Mouse (Mus musculus): ENCODE data around the gene Ltb4r2. TPM values are rescaled to one million over a fixed set of nuclear protein-coding genes. Genes with fewer than 3 reads are reported as not detected.
"Not testable (repeated sequence)": the region's sequence is repeated elsewhere in the genome, so short reads cannot be mapped to it uniquely, and the experiment has no call there.

The Ltb4r2 gene
- total RNA-seq, 1 experiment from 2014 or later = 0.10 TPM

GRCm38 (mm10) chr14:55734869-55735268, 26.4 kb upstream of the Ltb4r2 start:
- no peak for ATAC-seq (replicated peaks; ENCODE audit: insufficient number of reproducible peaks, low FRiP score, low TSS enrichment, poor library complexity, severe bottlenecking)

GRCm38 (mm10) chr14:55735334-55735733, 25.9 kb upstream of the Ltb4r2 start:
- no peak for ATAC-seq (replicated peaks; ENCODE audit: insufficient number of reproducible peaks, low FRiP score, low TSS enrichment, poor library complexity, severe bottlenecking)

GRCm38 (mm10) chr14:55735758-55736157, 25.5 kb upstream of the Ltb4r2 start:
- ATAC-seq (replicated peaks; ENCODE audit: insufficient number of reproducible peaks, low FRiP score, low TSS enrichment, poor library complexity, severe bottlenecking) = peak; percentile 48; the same call in 1 of the 2 replicates

GRCm38 (mm10) chr14:55737086-55737687, 24.0 kb upstream of the Ltb4r2 start:
- ATAC-seq (replicated peaks; ENCODE audit: insufficient number of reproducible peaks, low FRiP score, low TSS enrichment, poor library complexity, severe bottlenecking) = no peak

GRCm38 (mm10) chr14:55743711-55744110, 17.5 kb upstream of the Ltb4r2 start:
- ATAC-seq (replicated peaks; ENCODE audit: insufficient number of reproducible peaks, low FRiP score, low TSS enrichment, poor library complexity, severe bottlenecking) = peak; percentile 84

GRCm38 (mm10) chr14:55745180-55745860, 15.9 kb upstream of the Ltb4r2 start, which contains the start of the genes Dhrs1 and Nop9:
Gene Dhrs1 (minus strand): TSS chr14:55745690.
Gene Nop9 (plus strand): TSS chr14:55745693.
- peak; percentile 73 for ATAC-seq (replicated peaks; ENCODE audit: insufficient number of reproducible peaks, low FRiP score, low TSS enrichment, poor library complexity, severe bottlenecking)

- ATAC-seq (replicated peaks; ENCODE audit: insufficient number of reproducible peaks, low FRiP score, low TSS enrichment, poor library complexity, severe bottlenecking) = no peak
Measured at GRCm38 (mm10) chr14:55745861-55746237, 15.4 kb upstream of the Ltb4r2 start.

GRCm38 (mm10) chr14:55747051-55747847, 14.0 kb upstream of the Ltb4r2 start:
- ATAC-seq (replicated peaks; ENCODE audit: insufficient number of reproducible peaks, low FRiP score, low TSS enrichment, poor library complexity, severe bottlenecking) = no peak

GRCm38 (mm10) chr14:55757566-55757965, 3.7 kb upstream of the Ltb4r2 start:
- no peak for ATAC-seq (replicated peaks; ENCODE audit: insufficient number of reproducible peaks, low FRiP score, low TSS enrichment, poor library complexity, severe bottlenecking)

GRCm38 (mm10) chr14:55758363-55758784, 2.9 kb upstream of the Ltb4r2 start, which contains the start of gene Cideb:
Gene Cideb (minus strand): TSS chr14:55758458.
- ATAC-seq (replicated peaks; ENCODE audit: insufficient number of reproducible peaks, low FRiP score, low TSS enrichment, poor library complexity, severe bottlenecking) = no peak; the same call in 1 of the 2 replicates

- ATAC-seq (replicated peaks; ENCODE audit: insufficient number of reproducible peaks, low FRiP score, low TSS enrichment, poor library complexity, severe bottlenecking) = not testable (repeated sequence)
Measured at GRCm38 (mm10) chr14:55760156-55760555, 1.1 kb upstream of the Ltb4r2 start.

- no peak for ATAC-seq (replicated peaks; ENCODE audit: insufficient number of reproducible peaks, low FRiP score, low TSS enrichment, poor library complexity, severe bottlenecking)
Measured at GRCm38 (mm10) chr14:55762001-55762821, 983 bp downstream of the Ltb4r2 start.

- ATAC-seq (replicated peaks; ENCODE audit: insufficient number of reproducible peaks, low FRiP score, low TSS enrichment, poor library complexity, severe bottlenecking) = no peak
Measured at GRCm38 (mm10) chr14:55763166-55763565, 1.9 kb downstream of the Ltb4r2 start.

GRCm38 (mm10) chr14:55765696-55766095, 4.5 kb downstream of the Ltb4r2 start, which contains the start of gene Ltb4r1:
Gene Ltb4r1 (plus strand): TSS chr14:55765962.
- peak; percentile 27; the same call in 1 of the 2 replicates for ATAC-seq (replicated peaks; ENCODE audit: insufficient number of reproducible peaks, low FRiP score, low TSS enrichment, poor library complexity, severe bottlenecking)

- no peak for ATAC-seq (replicated peaks; ENCODE audit: insufficient number of reproducible peaks, low FRiP score, low TSS enrichment, poor library complexity, severe bottlenecking)
Measured at GRCm38 (mm10) chr14:55767519-55768414, 6.5 kb downstream of the Ltb4r2 start.

GRCm38 (mm10) chr14:55768555-55768954, 7.3 kb downstream of the Ltb4r2 start:
- no peak for ATAC-seq (replicated peaks; ENCODE audit: insufficient number of reproducible peaks, low FRiP score, low TSS enrichment, poor library complexity, severe bottlenecking)

GRCm38 (mm10) chr14:55769087-55769703, 8.0 kb downstream of the Ltb4r2 start:
- no peak for ATAC-seq (replicated peaks; ENCODE audit: insufficient number of reproducible peaks, low FRiP score, low TSS enrichment, poor library complexity, severe bottlenecking)
